Mouse (Mus musculus) stomach, embryonic 14.5 days (tissue): ENCODE measurements around the gene Col4a3bp. TPM values are rescaled to one million over a fixed set of nuclear protein-coding genes. Genes with fewer than 3 reads are reported as not detected.
A peak's percentile ranks its signal among the peaks of the same experiment; 100 is the strongest.
"Not testable (repeated sequence)": the region's sequence is repeated elsewhere in the genome, so short reads cannot be mapped to it uniquely, and the experiment has no call there.

Experiments
- ATAC-seq: fragments of 200-750 bp; cut with Nextera tagmentation; 2 replicates; pipeline ENCODE4 v1.8.0; 2017; ENCODE audit warnings: low read depth, moderate TSS enrichment; ENCODE audit not compliant: insufficient number of reproducible peaks, insufficient read depth, low FRiP score
- H3K27ac ChIP-seq: fragments of 300-500 bp; sonication (generic); 2 replicates; pipeline ENCODE4 v1.5.1; 2014; ENCODE audit warnings: mild to moderate bottlenecking, low read length, moderate library complexity, mixed read lengths
- H3K27me3 ChIP-seq: fragments of 300-500 bp; sonication (generic); 2 replicates; pipeline ENCODE4 v1.6.1; 2014; ENCODE audit warnings: low read length, control low read depth, mixed read lengths; ENCODE audit not compliant: control insufficient read depth, insufficient read depth
- H3K36me3 ChIP-seq: fragments of 300-500 bp; sonication (generic); 2 replicates; pipeline ENCODE4 v1.6.1; 2014; ENCODE audit warnings: mild to moderate bottlenecking, control low read depth, low read length, moderate library complexity, mixed read lengths; ENCODE audit not compliant: control insufficient read depth, insufficient read depth
- H3K4me1 ChIP-seq: fragments of 300-500 bp; sonication (generic); 2 replicates; pipeline ENCODE4 v1.6.1; 2014; ENCODE audit warnings: low read length, control low read depth, mixed read lengths; ENCODE audit not compliant: control insufficient read depth, insufficient read depth
- H3K4me2 ChIP-seq: fragments of 300-500 bp; sonication (generic); replicated peaks from 2 replicates; pipeline ENCODE4 v1.6.1; 2014; ENCODE audit warnings: low read depth, low read length, control low read depth
- H3K4me3 ChIP-seq: fragments of 300-500 bp; sonication (generic); 2 replicates; pipeline ENCODE4 v1.5.1; 2014; ENCODE audit warnings: low read depth, low read length, control low read depth
- H3K9ac ChIP-seq: fragments of 300-500 bp; sonication (generic); replicated peaks from 2 replicates; pipeline ENCODE4 v1.6.1; 2014; ENCODE audit warnings: low read depth, mild to moderate bottlenecking, control low read depth, low read length, moderate library complexity, mixed read lengths
- H3K9me3 ChIP-seq: fragments of 300-500 bp; sonication (generic); 2 replicates; pipeline ENCODE4 v1.6.1; 2016; ENCODE audit warnings: low read depth, low read length, control low read depth; ENCODE audit not compliant: control insufficient read depth
- WGBS: fragments of 180-500 bp; shearing (Covaris S2); extraction: QIAGEN DNeasy Blood & Tissue Kit; methylation state at CpG from one replicate; pipeline ENCODE4 v1.1.7; 2014; 5-methylcytosine and 5-hydroxymethylcytosine counted together
- polyA plus RNA-seq: library from polyadenylated mRNA; unstranded; fragments of >200 nt; fragmentation: Nextera tagmentation; extraction: Ambion mirVana; gene quantifications from 2 replicates; pipeline ENCODE4 v1.2.1, GENCODE M21; 2014

The Col4a3bp gene
- polyA plus RNA-seq, 1 experiment from 2014 or later: 22.3 TPM

- peaks cover 74% of the 10 kb centered on the region for H3K36me3 ChIP-seq
- H3K4me3 ChIP-seq, H3K4me2 ChIP-seq, ATAC-seq, H3K27me3 ChIP-seq, H3K9ac ChIP-seq, H3K27ac ChIP-seq, H3K9me3 ChIP-seq: not testable (repeated sequence)
- H3K4me1 ChIP-seq: peaks cover 10% of the 10 kb centered on the region
- 91% methylated on average over 4 of the region's 4 CpGs for WGBS
These were observed 120.7 kb downstream of the Col4a3bp start for GRCm38 (mm10) chr13:96663120-96663519.

GRCm38 (mm10) chr13:96664419-96664974, 122.1 kb downstream of the Col4a3bp start:
- Histone ChIP-seq H3K27ac (no peak overlapping the region), H3K4me1 (peaks cover 24% of the 10 kb centered on the region), H3K9me3 (no peaks in the 10 kb centered on the region), H3K27me3 (no peaks in the 10 kb centered on the region), H3K4me2 (no peak overlapping the region), H3K36me3 (peaks cover 61% of the 10 kb centered on the region), H3K4me3 (no peak overlapping the region), H3K9ac (no peak overlapping the region)
- ATAC-seq: no peak
- 80% methylated on average over 7 of the region's 7 CpGs for WGBS

GRCm38 (mm10) chr13:96670019-96670405, 127.6 kb downstream of the Col4a3bp start:
- WGBS: 3% methylated on average over 13 of the region's 13 CpGs
- H3K27me3 ChIP-seq: no peaks in the 10 kb centered on the region
- H3K9me3 ChIP-seq: no peaks in the 10 kb centered on the region
- peaks cover 15% of the 10 kb centered on the region for H3K36me3 ChIP-seq
- H3K27ac ChIP-seq: peak overlapping the region; percentile 84
- ATAC-seq: no peak
- H3K4me3 ChIP-seq: peak overlapping the region; percentile 99
- peak overlapping the region; percentile 85 for H3K9ac ChIP-seq
- peaks cover 28% of the 10 kb centered on the region for H3K4me1 ChIP-seq
- H3K4me2 ChIP-seq: peak overlapping the region; percentile 69

DNA sequence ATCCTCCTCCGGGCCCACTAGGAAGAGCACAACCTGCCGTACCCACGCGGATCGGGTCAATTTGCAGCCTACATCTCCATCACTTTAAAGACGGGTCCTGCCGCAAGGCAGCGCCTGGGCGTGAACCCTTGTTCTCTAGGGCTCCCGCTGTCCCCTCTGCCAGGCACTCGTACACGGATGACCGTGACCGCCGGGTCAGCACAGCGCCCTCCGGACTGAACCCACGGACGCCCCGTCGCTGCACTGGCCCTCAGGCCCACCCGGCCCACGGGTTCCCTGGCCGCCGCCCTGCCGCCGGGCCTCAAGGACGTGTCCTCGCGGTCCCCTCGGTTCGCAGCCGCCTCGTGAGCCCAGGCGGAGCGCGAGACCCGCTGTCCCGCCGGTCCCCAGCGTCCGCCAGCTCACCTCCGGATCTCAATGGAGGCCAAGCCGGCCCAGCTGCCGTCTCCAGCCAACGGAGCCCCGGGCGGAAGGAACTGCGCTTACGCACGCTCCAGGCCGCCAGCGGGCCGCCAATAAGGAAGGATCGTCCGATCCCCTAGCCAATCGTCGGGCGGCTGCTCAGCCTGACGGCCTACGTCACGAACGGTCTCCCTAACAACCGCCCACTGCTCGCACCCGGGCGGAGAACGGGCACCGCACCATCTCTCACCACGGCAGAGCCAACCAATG, 128.1 kb downstream of the Col4a3bp start, which contains the start of gene Hmgcr:
TSS of gene Hmgcr (minus strand) at position 531 of the 672 bp plus-strand sequence.
- ATAC-seq: peak; percentile 100
- peak within 1 kb of the TSS; percentile 69 for H3K4me2 ChIP-seq
- WGBS: under 1% methylated on average over 65 of the region's 70 CpGs
- peaks cover 10% of the 10 kb centered on the region for H3K36me3 ChIP-seq
- no peaks in the 10 kb centered on the region for H3K9me3 ChIP-seq
- H3K4me1 ChIP-seq: peaks cover 28% of the 10 kb centered on the region
- peak within 1 kb of the TSS; percentile 84 for H3K27ac ChIP-seq
- H3K27me3 ChIP-seq: no peaks in the 10 kb centered on the region
- peak within 1 kb of the TSS; percentile 99 for H3K4me3 ChIP-seq
- peak within 1 kb of the TSS; percentile 85 for H3K9ac ChIP-seq

GRCm38 (mm10) chr13:96671078-96671905, 128.9 kb downstream of the Col4a3bp start:
- no peak for ATAC-seq
- Histone ChIP-seq H3K27ac (peak overlapping the region; percentile 71), H3K4me2 (peak overlapping the region; percentile 33), H3K36me3 (0 out of 2 replicates have a peak, but pooled peaks cover 3% of the 10 kb centered on the region), H3K27me3 (no peaks in the 10 kb centered on the region), H3K4me3 (peak overlapping the region; percentile 99), H3K4me1 (peaks cover 28% of the 10 kb centered on the region), H3K9ac (0 out of 2 replicates have a peak overlapping the region, but pooled peaks have one; percentile 28), H3K9me3 (no peaks in the 10 kb centered on the region)
- WGBS: 12% methylated on average over 31 of the region's 31 CpGs

DNA sequence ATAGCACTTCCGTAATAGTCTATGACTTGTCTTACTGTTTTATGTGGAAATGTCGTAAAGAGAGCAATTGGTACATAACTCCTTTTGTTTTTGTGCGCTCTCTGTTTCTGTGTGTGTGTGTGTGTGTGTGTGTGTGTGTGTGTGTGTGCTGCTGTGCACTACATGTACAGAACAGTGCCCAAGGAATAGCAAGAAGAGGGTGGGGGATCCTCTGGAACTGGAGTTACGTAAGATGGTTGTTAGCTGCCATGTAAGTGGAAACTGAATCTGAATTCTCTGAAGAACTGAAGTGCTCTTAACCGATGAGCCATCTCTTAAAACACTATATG, 129.5 kb downstream of the Col4a3bp start:
- Histone ChIP-seq H3K9ac (no peak overlapping the region), H3K4me3 (no peak overlapping the region), H3K9me3 (no peaks in the 10 kb centered on the region), H3K36me3 (0 out of 2 replicates have a peak, but pooled peaks cover 3% of the 10 kb centered on the region), H3K4me2 (no peak overlapping the region), H3K27me3 (no peaks in the 10 kb centered on the region), H3K4me1 (peaks cover 28% of the 10 kb centered on the region), H3K27ac (no peak overlapping the region)
- no peak for ATAC-seq
- WGBS: 94% methylated on average over 5 of the region's 5 CpGs

- Histone ChIP-seq H3K4me3 (no peak overlapping the region), H3K4me1 (peaks cover 25% of the 10 kb centered on the region), H3K27me3 (no peaks in the 10 kb centered on the region), H3K9ac (no peak overlapping the region), H3K9me3 (no peaks in the 10 kb centered on the region), H3K27ac (no peak overlapping the region), H3K36me3 (0 out of 2 replicates have a peak, but pooled peaks cover 3% of the 10 kb centered on the region), H3K4me2 (no peak overlapping the region)
- 75% methylated on average over 6 of the region's 6 CpGs for WGBS
- no peak for ATAC-seq
These were observed 129.9 kb downstream of the Col4a3bp start for GRCm38 (mm10) chr13:96672276-96672675.

GRCm38 (mm10) chr13:96673817-96674216, 131.4 kb downstream of the Col4a3bp start:
- 75% methylated on average over 7 of the region's 7 CpGs for WGBS
- no peak for ATAC-seq
- H3K27me3 ChIP-seq: no peaks in the 10 kb centered on the region
- H3K9me3 ChIP-seq: no peaks in the 10 kb centered on the region
- no peak overlapping the region for H3K27ac ChIP-seq
- no peak overlapping the region for H3K9ac ChIP-seq
- peaks cover 11% of the 10 kb centered on the region for H3K4me1 ChIP-seq
- H3K36me3 ChIP-seq: no peaks in the 10 kb centered on the region
- no peak overlapping the region for H3K4me2 ChIP-seq
- no peak overlapping the region for H3K4me3 ChIP-seq
